Mouse (Mus musculus): ENCODE data around the gene Cttn. TPM values are rescaled to one million over a fixed set of nuclear protein-coding genes. Genes with fewer than 3 reads are reported as not detected.

Cttn gene
- polyA plus RNA-seq (2012), result 4.9 and 11.7 TPM in 2 replicates

- no peaks in the 10 kb centered on the region for H3K9me3 ChIP-seq (ENCODE audit: control insufficient read depth, low read length)
- H3K36me3 ChIP-seq (ENCODE audit: control insufficient read depth), result peaks cover 7% of the 10 kb centered on the region
- H3K4me1 ChIP-seq (ENCODE audit: control insufficient read depth), result peaks cover 33% of the 10 kb centered on the region
- TF ChIP-seq TAL1 (IDR thresholded peaks at IDR 0.05; ENCODE audit: low read length) (no peak), GATA1 (IDR thresholded peaks at IDR 0.05; ENCODE audit: low read length) (no peak)
- H3K4me3 ChIP-seq (replicated peaks), result peak within 1 kb of the TSS; percentile 94
- no peaks in the 10 kb centered on the region for H3K27me3 ChIP-seq (ENCODE audit: control insufficient read depth)
Observed at GRCm38 (mm10) chr7:144470545-144471059, at the start of gene Cttn. Gene Cttn, minus strand, starts transcription at chr7:144471009.

- Histone ChIP-seq H3K36me3 (ENCODE audit: control insufficient read depth) (peaks cover 67% of the 10 kb centered on the region), H3K4me1 (ENCODE audit: control insufficient read depth) (peaks cover 40% of the 10 kb centered on the region), H3K9me3 (ENCODE audit: control insufficient read depth, low read length) (no peaks in the 10 kb centered on the region), H3K27me3 (ENCODE audit: control insufficient read depth) (no peaks in the 10 kb centered on the region), H3K4me3 (replicated peaks) (no peak overlapping the region)
- no peak for TF ChIP-seq GATA1 (IDR thresholded peaks at IDR 0.05; ENCODE audit: low read length)
- TF ChIP-seq TAL1 (IDR thresholded peaks at IDR 0.05; ENCODE audit: low read length), result no peak
Observed at GRCm38 (mm10) chr7:144519852-144520251, 49.0 kb upstream of the Cttn start.

- H3K4me3 ChIP-seq (replicated peaks), result no peak overlapping the region
- no peaks in the 10 kb centered on the region for H3K9me3 ChIP-seq (ENCODE audit: control insufficient read depth, low read length)
- no peaks in the 10 kb centered on the region for H3K27me3 ChIP-seq (ENCODE audit: control insufficient read depth)
- no peak for TF ChIP-seq GATA1 (IDR thresholded peaks at IDR 0.05; ENCODE audit: low read length)
- TF ChIP-seq TAL1 (IDR thresholded peaks at IDR 0.05; ENCODE audit: low read length), result no peak
- H3K4me1 ChIP-seq (ENCODE audit: control insufficient read depth), result peaks cover 10% of the 10 kb centered on the region
- peaks cover 91% of the 10 kb centered on the region for H3K36me3 ChIP-seq (ENCODE audit: control insufficient read depth)
Observed at GRCm38 (mm10) chr7:144516711-144517110, 45.9 kb upstream of the Cttn start.

- Histone ChIP-seq H3K9me3 (ENCODE audit: control insufficient read depth, low read length) (no peaks in the 10 kb centered on the region), H3K4me3 (replicated peaks) (no peak overlapping the region), H3K36me3 (ENCODE audit: control insufficient read depth) (peaks cover 98% of the 10 kb centered on the region), H3K4me1 (ENCODE audit: control insufficient read depth) (peaks cover 3% of the 10 kb centered on the region), H3K27me3 (ENCODE audit: control insufficient read depth) (no peaks in the 10 kb centered on the region)
- TF ChIP-seq TAL1 (IDR thresholded peaks at IDR 0.05; ENCODE audit: low read length) (no peak), GATA1 (IDR thresholded peaks at IDR 0.05; ENCODE audit: low read length) (no peak)
Observed at GRCm38 (mm10) chr7:144509090-144509489, 38.3 kb upstream of the Cttn start.

- Histone ChIP-seq H3K36me3 (ENCODE audit: control insufficient read depth) (peaks cover 98% of the 10 kb centered on the region), H3K9me3 (ENCODE audit: control insufficient read depth, low read length) (no peaks in the 10 kb centered on the region), H3K27me3 (ENCODE audit: control insufficient read depth) (no peaks in the 10 kb centered on the region), H3K4me3 (replicated peaks) (no peak overlapping the region), H3K4me1 (ENCODE audit: control insufficient read depth) (peaks cover 3% of the 10 kb centered on the region)
- TF ChIP-seq TAL1 (IDR thresholded peaks at IDR 0.05; ENCODE audit: low read length), result no peak
- TF ChIP-seq GATA1 (IDR thresholded peaks at IDR 0.05; ENCODE audit: low read length), result no peak
Observed at GRCm38 (mm10) chr7:144506807-144507206, 36.0 kb upstream of the Cttn start.

- TF ChIP-seq TAL1 (IDR thresholded peaks at IDR 0.05; ENCODE audit: low read length) (no peak), GATA1 (IDR thresholded peaks at IDR 0.05; ENCODE audit: low read length) (no peak)
- Histone ChIP-seq H3K9me3 (ENCODE audit: control insufficient read depth, low read length) (no peaks in the 10 kb centered on the region), H3K4me1 (ENCODE audit: control insufficient read depth) (peaks cover 3% of the 10 kb centered on the region; the same call in 1 of the 2 replicates), H3K4me3 (replicated peaks) (no peak overlapping the region), H3K27me3 (ENCODE audit: control insufficient read depth) (no peaks in the 10 kb centered on the region), H3K36me3 (ENCODE audit: control insufficient read depth) (peaks cover 98% of the 10 kb centered on the region)
Observed at GRCm38 (mm10) chr7:144503959-144504358, 33.1 kb upstream of the Cttn start.

GRCm38 (mm10) chr7:144492931-144493330 is 22.1 kb upstream of the Cttn start:
- Histone ChIP-seq H3K9me3 (ENCODE audit: control insufficient read depth, low read length) (no peaks in the 10 kb centered on the region), H3K27me3 (ENCODE audit: control insufficient read depth) (no peaks in the 10 kb centered on the region), H3K36me3 (ENCODE audit: control insufficient read depth) (peaks cover 89% of the 10 kb centered on the region), H3K4me1 (ENCODE audit: control insufficient read depth) (peaks cover 47% of the 10 kb centered on the region), H3K4me3 (replicated peaks) (no peak overlapping the region)
- TF ChIP-seq GATA1 (IDR thresholded peaks at IDR 0.05; ENCODE audit: low read length) (no peak), TAL1 (IDR thresholded peaks at IDR 0.05; ENCODE audit: low read length) (no peak)

GRCm38 (mm10) chr7:144490201-144490873 is 19.5 kb upstream of the Cttn start:
- no peak overlapping the region for H3K4me3 ChIP-seq (replicated peaks)
- no peaks in the 10 kb centered on the region for H3K9me3 ChIP-seq (ENCODE audit: control insufficient read depth, low read length)
- peaks cover 47% of the 10 kb centered on the region for H3K4me1 ChIP-seq (ENCODE audit: control insufficient read depth)
- peaks cover 84% of the 10 kb centered on the region for H3K36me3 ChIP-seq (ENCODE audit: control insufficient read depth)
- no peaks in the 10 kb centered on the region for H3K27me3 ChIP-seq (ENCODE audit: control insufficient read depth)
- TF ChIP-seq GATA1 (IDR thresholded peaks at IDR 0.05; ENCODE audit: low read length) (no peak), TAL1 (IDR thresholded peaks at IDR 0.05; ENCODE audit: low read length) (no peak)

- Histone ChIP-seq H3K4me1 (ENCODE audit: control insufficient read depth) (peaks cover 47% of the 10 kb centered on the region), H3K4me3 (replicated peaks) (no peak overlapping the region), H3K27me3 (ENCODE audit: control insufficient read depth) (no peaks in the 10 kb centered on the region), H3K36me3 (ENCODE audit: control insufficient read depth) (peaks cover 88% of the 10 kb centered on the region), H3K9me3 (ENCODE audit: control insufficient read depth, low read length) (no peaks in the 10 kb centered on the region)
- TF ChIP-seq GATA1 (IDR thresholded peaks at IDR 0.05; ENCODE audit: low read length), result no peak
Observed at GRCm38 (mm10) chr7:144489067-144489774, 18.4 kb upstream of the Cttn start.

All from erythroblast, embryonic 14.5 days (primary cell).